Mouse (Mus musculus) heart, postnatal 10 days (tissue): Measurements from ENCODE around the gene Mgst1. TPM values are rescaled to one million over a fixed set of nuclear protein-coding genes. Genes with fewer than 3 reads are reported as not detected.

Experiments used
- total RNA-seq, 2 experiments: library from RNA; stranded (reverse); gene quantifications; 2 replicates each; pipeline ENCODE4 v1.2.3; 2021

Mgst1 gene
- total RNA-seq, 2 experiments from 2014 or later, result 24.4 to 45.6 TPM

Other genes starting within 250 kb of the Mgst1 start
- gene Slc15a5, start 60.4 kb upstream of the Mgst1 start, total RNA-seq, result not detected